Mouse (Mus musculus) erythroid progenitor cell, adult 5-6 weeks (primary cell): ENCODE results near the gene Abcg1. TPM values are rescaled to one million over a fixed set of nuclear protein-coding genes. Genes with fewer than 3 reads are reported as not detected.

Source experiments
- ATAC-seq: replicated peaks from 2 replicates; pipeline ENCODE4 v1.8.0; 2016; ENCODE audit warnings: moderate number of reproducible peaks, mild to moderate bottlenecking, moderate TSS enrichment, inconsistent platforms; ENCODE audit not compliant: poor library complexity, low FRiP score, severe bottlenecking
- total RNA-seq, 2 experiments: library from RNA; stranded (forward) in 1 of 2; stranded (reverse) in 1 of 2; fragments of 150-400 nt in 1 of 2; fragments of 186-747, 209-891 nt in 1 of 2; gene quantifications; 2 replicates each; pipeline versions ENCODE4 v1.2.3 to v1.2.4; 2015 to 2017; ENCODE audit warnings: low replicate concordance in 2 of 2

Gene Abcg1
- total RNA-seq, 2 experiments from 2014 or later: 6.7 to 9.9 TPM

GRCm38 (mm10) chr17:31117946-31118345, 60.5 kb downstream of the Abcg1 start:
- no peak for ATAC-seq

- ATAC-seq: peak; percentile 61
These were observed 62.0 kb downstream of the Abcg1 start for GRCm38 (mm10) chr17:31119429-31119828.

GRCm38 (mm10) chr17:31121975-31122374, 64.5 kb downstream of the Abcg1 start:
- ATAC-seq: peak; percentile 25; the same call in 1 of the 2 replicates

GRCm38 (mm10) chr17:31125548-31126266, 68.2 kb downstream of the Abcg1 start:
- no peak for ATAC-seq

GRCm38 (mm10) chr17:31128708-31129318, 71.3 kb downstream of the Abcg1 start:
- no peak for ATAC-seq

- ATAC-seq: no peak
These were observed 72.0 kb downstream of the Abcg1 start, which contains the start of gene Tff3 for GRCm38 (mm10) chr17:31129452-31129851. Gene Tff3 (minus strand): TSS chr17:31129646.

- no peak for ATAC-seq
These were observed 73.9 kb downstream of the Abcg1 start for GRCm38 (mm10) chr17:31131269-31131821.

- no peak for ATAC-seq
These were observed 76.3 kb downstream of the Abcg1 start for GRCm38 (mm10) chr17:31133776-31134175.

- ATAC-seq: no peak
These were observed 77.4 kb downstream of the Abcg1 start for GRCm38 (mm10) chr17:31134913-31135312.

- no peak for ATAC-seq
These were observed 78.8 kb downstream of the Abcg1 start for GRCm38 (mm10) chr17:31136291-31136690.

- no peak for ATAC-seq
These were observed 79.3 kb downstream of the Abcg1 start for GRCm38 (mm10) chr17:31136821-31137220.

- 0 out of 2 replicates have a peak, but pooled peaks have one; percentile 62 for ATAC-seq
These were observed 80.9 kb downstream of the Abcg1 start for GRCm38 (mm10) chr17:31138398-31138797.

GRCm38 (mm10) chr17:31142116-31142515, 84.6 kb downstream of the Abcg1 start:
- no peak for ATAC-seq

GRCm38 (mm10) chr17:31144040-31145037, 86.9 kb downstream of the Abcg1 start, which contains the start of gene Tff2:
Gene Tff2 (minus strand): TSS chr17:31144282.
- no peak for ATAC-seq

GRCm38 (mm10) chr17:31145998-31146397, 88.5 kb downstream of the Abcg1 start:
- ATAC-seq: no peak

GRCm38 (mm10) chr17:31152512-31152911, 95.0 kb downstream of the Abcg1 start:
- no peak for ATAC-seq

GRCm38 (mm10) chr17:31152966-31153499, 95.6 kb downstream of the Abcg1 start:
- ATAC-seq: no peak

- no peak for ATAC-seq
These were observed 96.3 kb downstream of the Abcg1 start for GRCm38 (mm10) chr17:31153785-31154184.

GRCm38 (mm10) chr17:31157921-31158320, 100.4 kb downstream of the Abcg1 start:
- ATAC-seq: no peak
